Mouse (Mus musculus) limb, embryonic 13.5 days (tissue): ENCODE measurements around the gene Ogdhl. TPM values are rescaled to one million over a fixed set of nuclear protein-coding genes. Genes with fewer than 3 reads are reported as not detected.

ENCODE experiments used
- ATAC-seq: fragments of 200-750 bp; cut with Nextera tagmentation; 2 replicates; pipeline ENCODE4 v1.8.0; 2017; ENCODE audit warnings: low read depth, moderate number of reproducible peaks, moderate TSS enrichment; ENCODE audit not compliant: low FRiP score
- H3K27ac ChIP-seq: fragments of 300-500 bp; sonication (generic); 2 replicates; pipeline ENCODE4 v1.5.1; 2015; ENCODE audit warnings: inconsistent platforms, mild to moderate bottlenecking, moderate library complexity
- H3K27me3 ChIP-seq: fragments of 300-500 bp; sonication (generic); 2 replicates; pipeline ENCODE4 v1.6.1; 2015; ENCODE audit warnings: mild to moderate bottlenecking, inconsistent platforms
- H3K36me3 ChIP-seq: fragments of 300-500 bp; sonication (generic); 2 replicates; pipeline ENCODE4 v1.6.1; 2015; ENCODE audit warnings: inconsistent platforms, mild to moderate bottlenecking, moderate library complexity
- H3K4me1 ChIP-seq: fragments of 300-500 bp; sonication (generic); 2 replicates; pipeline ENCODE4 v1.6.1; 2015; ENCODE audit warnings: inconsistent platforms
- H3K4me2 ChIP-seq: fragments of 300-500 bp; sonication (generic); replicated peaks from 2 replicates; pipeline ENCODE4 v1.6.1; 2015; ENCODE audit warnings: inconsistent platforms, mild to moderate bottlenecking, moderate library complexity
- H3K4me3 ChIP-seq: fragments of 300-500 bp; sonication (generic); 2 replicates; pipeline ENCODE4 v1.5.1; 2015; ENCODE audit warnings: moderate library complexity, mild to moderate bottlenecking, inconsistent platforms
- H3K9ac ChIP-seq: fragments of 300-500 bp; sonication (generic); 2 replicates; pipeline ENCODE4 v1.6.1; 2015; ENCODE audit warnings: mild to moderate bottlenecking, inconsistent platforms
- H3K9me3 ChIP-seq: fragments of 300-500 bp; sonication (generic); 2 replicates; pipeline ENCODE4 v1.6.1; 2016; ENCODE audit warnings: inconsistent platforms
- WGBS: fragments of 180-500 bp; shearing (Covaris S2); methylation state at CpG from one replicate; pipeline ENCODE4 v1.1.7; 2015; 5-methylcytosine and 5-hydroxymethylcytosine counted together
- polyA plus RNA-seq: library from polyadenylated mRNA; unstranded; fragments of >200 nt; fragmentation: Nextera tagmentation; extraction: Ambion mirVana; gene quantifications from 2 replicates; pipeline ENCODE4 v1.2.1, GENCODE M21; 2015

Ogdhl gene
- 16.7 and 17.3 TPM in 2 replicates for polyA plus RNA-seq

- H3K9me3 ChIP-seq: no peaks in the 10 kb centered on the region
- H3K27ac ChIP-seq: no peak within 1 kb of the TSS
- WGBS: 4% methylated on average over 50 of the region's 50 CpGs
- no peaks in the 10 kb centered on the region for H3K36me3 ChIP-seq
- peak within 1 kb of the TSS; percentile 72 for H3K9ac ChIP-seq
- H3K27me3 ChIP-seq: no peaks in the 10 kb centered on the region
- H3K4me3 ChIP-seq: peak within 1 kb of the TSS; percentile 68
- H3K4me1 ChIP-seq: peaks cover 8% of the 10 kb centered on the region
- ATAC-seq: peak; percentile 84
- H3K4me2 ChIP-seq: peak within 1 kb of the TSS; percentile 76
Observed at GRCm38 (mm10) chr14:32321732-32322685, at the start of gene Ogdhl. Ogdhl (plus strand) TSS chr14:32322019.

DNA sequence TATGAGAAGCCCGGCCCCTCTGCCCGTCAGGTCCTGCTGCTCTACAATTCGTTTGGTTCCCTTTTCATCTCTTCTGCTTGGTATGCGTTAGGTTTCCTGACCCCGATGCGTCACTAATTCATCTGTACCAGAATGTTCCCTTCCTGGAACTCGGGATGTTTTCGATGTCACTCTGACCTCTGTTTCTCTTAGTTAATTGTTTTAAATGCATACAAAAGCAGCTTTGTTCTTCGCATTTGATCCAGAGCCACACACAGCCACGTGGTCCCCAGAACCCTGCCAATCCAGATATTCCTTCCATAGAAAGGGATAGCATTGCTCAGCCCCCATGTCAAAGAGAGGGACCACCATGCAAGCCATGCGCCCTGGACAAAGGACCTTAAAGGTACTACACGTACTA is 20.2 kb upstream of the Ogdhl start:
- peaks cover 10% of the 10 kb centered on the region for H3K36me3 ChIP-seq
- H3K27ac ChIP-seq: no peak overlapping the region
- no peak overlapping the region for H3K4me3 ChIP-seq
- WGBS: 81% methylated on average over 12 of the region's 12 CpGs
- ATAC-seq: no peak
- H3K9me3 ChIP-seq: no peaks in the 10 kb centered on the region
- no peak overlapping the region for H3K4me2 ChIP-seq
- H3K27me3 ChIP-seq: no peaks in the 10 kb centered on the region
- no peaks in the 10 kb centered on the region for H3K4me1 ChIP-seq
- no peak overlapping the region for H3K9ac ChIP-seq

DNA sequence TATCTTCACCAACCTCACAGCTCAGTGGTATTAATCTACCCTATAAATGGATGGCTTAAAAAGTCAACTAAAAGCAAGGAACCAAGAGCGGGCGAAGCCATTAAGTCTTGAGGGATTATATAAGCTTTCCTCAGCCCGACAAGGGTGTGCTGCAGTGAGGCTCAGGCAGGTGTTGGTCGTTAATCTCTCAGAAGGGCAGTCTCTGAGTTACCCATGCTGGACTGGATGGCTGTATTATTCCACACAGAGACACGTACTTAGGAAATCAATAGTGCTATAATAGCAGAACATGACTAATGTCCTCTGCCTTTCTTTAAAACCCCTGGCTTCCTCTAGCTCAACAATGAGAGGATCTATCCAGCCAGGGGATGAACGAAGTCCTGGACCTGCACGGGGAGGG is 19.4 kb upstream of the Ogdhl start:
- WGBS: 66% methylated on average over 7 of the region's 7 CpGs
- no peak overlapping the region for H3K4me3 ChIP-seq

DNA sequence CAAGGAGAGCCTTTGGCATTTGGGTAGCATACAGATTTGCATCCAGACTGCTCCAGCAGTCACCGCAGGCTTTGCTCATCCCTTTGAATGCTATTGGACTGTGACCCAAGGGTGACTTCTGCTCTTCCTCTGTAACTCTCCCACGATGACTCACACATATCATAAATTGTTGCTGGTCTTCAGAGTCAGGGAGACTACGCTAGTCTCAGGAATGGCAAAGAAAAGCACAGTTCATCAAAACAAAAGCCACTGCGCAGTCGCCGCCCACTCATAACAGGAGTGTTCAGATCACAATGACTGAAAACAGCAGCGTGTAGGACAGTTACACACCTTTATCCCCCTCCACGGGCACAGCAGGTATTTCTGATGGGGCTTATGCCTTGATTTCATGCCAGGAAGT is 16.9 kb upstream of the Ogdhl start:
- H3K4me3 ChIP-seq: no peak overlapping the region
- no peak overlapping the region for H3K27ac ChIP-seq
- H3K9ac ChIP-seq: no peak overlapping the region
- no peaks in the 10 kb centered on the region for H3K4me1 ChIP-seq
- WGBS: 89% methylated on average over 8 of the region's 8 CpGs
- no peaks in the 10 kb centered on the region for H3K27me3 ChIP-seq
- ATAC-seq: no peak
- no peaks in the 10 kb centered on the region for H3K9me3 ChIP-seq
- H3K4me2 ChIP-seq: no peak overlapping the region
- H3K36me3 ChIP-seq: no peaks in the 10 kb centered on the region

More for the DNA sequence above, 19.4 kb upstream of the Ogdhl start:
- Histone ChIP-seq H3K9ac (no peak overlapping the region), H3K9me3 (no peaks in the 10 kb centered on the region), H3K4me1 (no peaks in the 10 kb centered on the region), H3K27ac (no peak overlapping the region), H3K4me2 (no peak overlapping the region), H3K27me3 (no peaks in the 10 kb centered on the region), H3K36me3 (peaks cover 10% of the 10 kb centered on the region)
- no peak for ATAC-seq

GRCm38 (mm10) chr14:32309876-32310275 is 11.9 kb upstream of the Ogdhl start:
- 46% methylated on average over 8 of the region's 8 CpGs for WGBS
- no peak overlapping the region for H3K4me2 ChIP-seq
- H3K9ac ChIP-seq: no peak overlapping the region
- H3K36me3 ChIP-seq: no peaks in the 10 kb centered on the region
- no peak overlapping the region for H3K27ac ChIP-seq
- H3K27me3 ChIP-seq: no peaks in the 10 kb centered on the region
- no peaks in the 10 kb centered on the region for H3K9me3 ChIP-seq
- no peaks in the 10 kb centered on the region for H3K4me1 ChIP-seq
- no peak for ATAC-seq
- no peak overlapping the region for H3K4me3 ChIP-seq

- 96% methylated on average over 2 of the region's 2 CpGs for WGBS
Observed at GRCm38 (mm10) chr14:32311381-32312035, 10.3 kb upstream of the Ogdhl start.

DNA sequence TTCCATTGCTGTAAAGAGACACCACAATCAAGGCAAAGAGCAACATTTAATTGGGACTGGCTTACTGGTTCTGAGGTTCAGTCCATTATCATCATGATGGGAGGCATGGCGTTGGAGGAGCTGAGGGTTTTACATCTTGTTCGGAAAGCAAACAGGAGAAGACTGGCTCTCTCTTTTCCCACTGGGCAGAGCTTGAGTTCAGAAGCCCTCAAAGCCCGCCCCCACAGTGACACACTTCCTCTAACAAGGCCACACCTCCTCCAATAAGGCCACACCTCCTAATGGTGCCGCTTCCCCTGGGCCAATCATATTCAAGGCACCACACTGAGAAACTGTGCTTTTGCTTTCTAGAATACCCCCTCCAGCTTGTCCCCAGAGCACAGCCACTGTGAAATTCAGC is 4.0 kb upstream of the Ogdhl start:
- no peaks in the 10 kb centered on the region for H3K36me3 ChIP-seq
- ATAC-seq: no peak
- 10% methylated on average over 4 of the region's 4 CpGs for WGBS
- peaks cover 7% of the 10 kb centered on the region for H3K4me1 ChIP-seq
- no peak overlapping the region for H3K27ac ChIP-seq
- H3K4me3 ChIP-seq: no peak overlapping the region
- no peak overlapping the region for H3K4me2 ChIP-seq
- H3K9me3 ChIP-seq: no peaks in the 10 kb centered on the region
- no peaks in the 10 kb centered on the region for H3K27me3 ChIP-seq
- H3K9ac ChIP-seq: no peak overlapping the region

More at GRCm38 (mm10) chr14:32311381-32312035, 10.3 kb upstream of the Ogdhl start:
- Histone ChIP-seq H3K4me1 (no peaks in the 10 kb centered on the region), H3K27me3 (no peaks in the 10 kb centered on the region), H3K4me3 (no peak overlapping the region), H3K9me3 (no peaks in the 10 kb centered on the region), H3K4me2 (no peak overlapping the region), H3K27ac (no peak overlapping the region), H3K9ac (no peak overlapping the region), H3K36me3 (no peaks in the 10 kb centered on the region)
- ATAC-seq: no peak

- Histone ChIP-seq H3K36me3 (peaks cover 5% of the 10 kb centered on the region; the same call in 1 of the 2 replicates), H3K4me2 (no peak overlapping the region), H3K4me3 (no peak overlapping the region), H3K27me3 (no peaks in the 10 kb centered on the region), H3K27ac (no peak overlapping the region), H3K4me1 (peaks cover 8% of the 10 kb centered on the region), H3K9ac (no peak overlapping the region), H3K9me3 (no peaks in the 10 kb centered on the region)
- 92% methylated on average over 5 of the region's 5 CpGs for WGBS
- no peak for ATAC-seq
Observed at GRCm38 (mm10) chr14:32323221-32323620, 1.4 kb downstream of the Ogdhl start.

GRCm38 (mm10) chr14:32327366-32327765 is 5.5 kb downstream of the Ogdhl start:
- 92% methylated on average over 9 of the region's 9 CpGs for WGBS
- H3K9me3 ChIP-seq: no peaks in the 10 kb centered on the region
- H3K4me1 ChIP-seq: peaks cover 6% of the 10 kb centered on the region
- H3K4me2 ChIP-seq: no peak overlapping the region
- no peak overlapping the region for H3K27ac ChIP-seq
- H3K27me3 ChIP-seq: no peaks in the 10 kb centered on the region
- no peak overlapping the region for H3K4me3 ChIP-seq
- no peak overlapping the region for H3K9ac ChIP-seq
- peaks cover 8% of the 10 kb centered on the region; the same call in 1 of the 2 replicates for H3K36me3 ChIP-seq
- no peak for ATAC-seq

DNA sequence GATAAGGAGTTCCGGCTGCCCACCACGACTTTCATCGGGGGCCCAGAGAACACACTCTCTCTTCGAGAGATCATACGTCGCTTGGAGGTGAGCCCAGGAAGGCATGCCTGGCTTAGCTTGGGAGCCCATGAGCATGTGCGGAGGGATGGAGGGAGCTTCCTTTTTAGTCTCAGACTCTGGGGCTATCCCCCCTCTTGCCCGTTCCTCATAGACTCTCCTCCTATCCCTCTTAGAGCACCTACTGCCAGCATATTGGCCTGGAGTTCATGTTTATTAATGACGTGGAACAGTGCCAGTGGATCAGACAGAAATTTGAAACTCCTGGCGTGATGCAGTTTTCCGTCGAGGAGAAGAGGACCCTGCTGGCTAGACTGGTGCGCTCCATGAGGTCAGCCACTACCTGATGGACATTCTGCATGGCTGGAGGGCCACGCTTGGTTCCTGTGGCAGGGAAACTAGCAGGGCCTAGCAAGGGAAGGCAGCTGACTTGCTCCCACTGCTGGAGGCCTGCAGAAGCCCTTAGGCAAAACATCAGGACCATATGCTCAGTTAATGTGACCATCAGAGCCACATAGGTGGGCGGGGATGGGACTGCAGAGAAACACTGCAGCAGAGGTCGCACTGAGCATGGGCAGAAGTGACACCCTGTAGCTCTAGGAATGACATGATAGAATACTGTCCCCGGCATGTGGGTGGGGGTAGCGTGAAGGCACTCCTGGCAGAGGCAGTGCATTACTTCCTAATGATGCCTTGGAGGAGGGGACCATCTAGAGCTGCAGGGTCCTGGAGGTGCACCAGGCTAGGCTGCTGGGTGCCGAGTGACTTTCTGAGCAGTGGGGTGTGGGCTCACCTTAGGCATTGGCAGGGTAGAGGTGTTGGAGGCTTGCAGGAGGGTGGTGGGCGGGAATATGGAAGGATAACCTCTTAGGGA is 11.0 kb downstream of the Ogdhl start:
- Histone ChIP-seq H3K36me3 (peaks cover 34% of the 10 kb centered on the region), H3K9me3 (no peaks in the 10 kb centered on the region), H3K27ac (no peak overlapping the region), H3K4me2 (no peak overlapping the region), H3K9ac (no peak overlapping the region), H3K4me1 (no peaks in the 10 kb centered on the region), H3K27me3 (no peaks in the 10 kb centered on the region), H3K4me3 (no peak overlapping the region)
- ATAC-seq: no peak
- WGBS: 81% methylated on average over 20 of the region's 20 CpGs

- Histone ChIP-seq H3K27me3 (no peaks in the 10 kb centered on the region), H3K4me1 (no peaks in the 10 kb centered on the region), H3K4me3 (no peak overlapping the region), H3K27ac (no peak overlapping the region), H3K4me2 (no peak overlapping the region), H3K36me3 (peaks cover 62% of the 10 kb centered on the region), H3K9ac (no peak overlapping the region), H3K9me3 (no peaks in the 10 kb centered on the region)
- ATAC-seq: no peak
- 82% methylated on average over 6 of the region's 6 CpGs for WGBS
Observed at GRCm38 (mm10) chr14:32336021-32336420, 14.2 kb downstream of the Ogdhl start.
